Mouse (Mus musculus) small intestine, adult 2 months (tissue): Measurements from ENCODE around the gene Pkmyt1. TPM values are rescaled to one million over a fixed set of nuclear protein-coding genes. Genes with fewer than 3 reads are reported as not detected.
"Not testable (repeated sequence)": the region's sequence is repeated elsewhere in the genome, so short reads cannot be mapped to it uniquely, and the experiment has no call there.

Source experiments
- H3K27ac ChIP-seq: fragments of 200-500 bp; 2 replicates; pipeline ENCODE4 v1.5.1; 2012; ENCODE audit warnings: low read depth, low read length, control low read depth, inconsistent platforms; ENCODE audit not compliant: insufficient read depth
- H3K27me3 ChIP-seq: fragments of 200-500 bp; 2 replicates; pipeline ENCODE4 v1.6.1; 2012; ENCODE audit warnings: mild to moderate bottlenecking, moderate library complexity, low read length, inconsistent platforms; ENCODE audit not compliant: control insufficient read depth, insufficient read depth
- H3K36me3 ChIP-seq: fragments of 200-500 bp; 2 replicates; pipeline ENCODE4 v1.6.1; 2012; ENCODE audit warnings: mild to moderate bottlenecking, low read length, control low read depth, inconsistent platforms; ENCODE audit not compliant: control insufficient read depth, insufficient read depth
- H3K4me1 ChIP-seq: fragments of 200-500 bp; 2 replicates; pipeline ENCODE4 v1.6.1; 2012; ENCODE audit warnings: low read length, inconsistent platforms, mixed read lengths; ENCODE audit not compliant: control insufficient read depth, insufficient read depth, insufficient read length
- H3K4me3 ChIP-seq: fragments of 200-500 bp; 2 replicates; pipeline ENCODE4 v1.5.1; 2012; ENCODE audit warnings: low read depth, mild to moderate bottlenecking, control low read depth, inconsistent platforms, low read length, moderate library complexity
- CTCF ChIP-seq: fragments of 200-500 bp; IDR thresholded peaks from 2 replicates; pipeline ENCODE4 v1.5.1; 2012; ENCODE audit warnings: low read depth, mild to moderate bottlenecking, control low read depth, inconsistent platforms, low read length, moderate library complexity, mixed read lengths; ENCODE audit not compliant: insufficient replicate concordance, insufficient read length; ENCODE audit errors: extremely low read depth
- POLR2A ChIP-seq: fragments of 200-500 bp; IDR thresholded peaks from 2 replicates; pipeline ENCODE4 v1.6.1; 2012; ENCODE audit warnings: low read depth, mild to moderate bottlenecking, control low read depth, inconsistent platforms, low read length, moderate library complexity
- WGBS: fragments of 180-500 bp; shearing (Covaris S2); methylation state at CpG from one replicate; pipeline ENCODE4 v1.1.7; 2018; 5-methylcytosine and 5-hydroxymethylcytosine counted together
- polyA plus RNA-seq: library from polyadenylated mRNA; depleted of rRNA; stranded (reverse); fragments of >200 nt; gene quantifications from 2 replicates; pipeline ENCODE4 v1.2.3, GENCODE M21; 2012

Pkmyt1 gene
- polyA plus RNA-seq, 1 experiment = 42.3 TPM

- Histone ChIP-seq H3K36me3 (peaks cover 13% of the 10 kb centered on the region), H3K27ac (no peak overlapping the region), H3K4me3 (peak overlapping the region; percentile 23; the same call in 1 of the 2 replicates), H3K27me3 (no peaks in the 10 kb centered on the region), H3K4me1 (peaks cover 19% of the 10 kb centered on the region; the same call in 1 of the 2 replicates)
- TF ChIP-seq CTCF (no peak), POLR2A (no peak)
- 96% methylated on average over 9 of the region's 9 CpGs for WGBS
Observed at GRCm38 (mm10) chr17:23760231-23760630, 34.1 kb downstream of the Pkmyt1 start.

DNA sequence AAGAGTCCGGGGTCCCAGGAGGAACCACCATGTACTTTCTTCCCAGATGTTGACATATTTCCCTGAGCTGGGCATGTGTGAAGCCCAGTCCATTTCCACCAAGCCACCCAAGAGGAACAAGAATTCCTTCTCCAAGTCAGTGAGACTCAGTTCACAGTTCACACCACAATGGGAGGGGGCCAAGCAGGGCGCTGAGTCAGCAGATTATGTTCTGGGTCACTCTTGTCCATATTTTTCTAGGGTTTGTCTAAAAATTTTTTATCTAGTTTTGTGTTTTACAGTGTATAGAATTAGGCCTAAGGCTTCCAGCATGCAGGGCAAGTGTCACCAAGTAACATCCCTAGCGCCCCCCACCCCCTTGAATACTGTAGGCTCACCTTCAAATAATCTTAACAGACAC lies 35.0 kb downstream of the Pkmyt1 start:
- no peak for TF ChIP-seq CTCF
- TF ChIP-seq POLR2A = no peak
- H3K27ac ChIP-seq = no peak overlapping the region

DNA sequence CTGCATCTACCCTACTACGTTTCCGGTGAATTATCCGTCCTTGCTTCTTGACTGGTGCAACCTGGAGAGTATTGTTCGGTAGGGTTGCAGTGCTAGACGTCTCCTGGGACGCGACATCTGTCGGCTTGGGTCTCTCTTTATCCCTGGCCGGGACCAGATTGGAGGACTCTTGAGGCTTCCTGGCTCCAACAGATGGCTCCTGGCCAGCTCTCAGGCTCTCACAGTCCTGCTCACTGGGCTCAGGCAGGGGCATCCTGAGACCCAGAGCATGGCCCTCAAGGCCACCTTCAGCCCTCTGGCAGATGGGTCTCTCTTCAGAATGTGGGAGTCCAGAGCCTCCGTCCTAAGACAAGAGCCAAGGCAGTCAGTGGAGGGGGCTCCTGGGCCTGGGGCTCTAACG lies 36.8 kb downstream of the Pkmyt1 start:
- WGBS = 90% methylated on average over 11 of the region's 11 CpGs
- H3K4me1 ChIP-seq = peaks cover 16% of the 10 kb centered on the region; the same call in 1 of the 2 replicates
- H3K27me3 ChIP-seq = no peaks in the 10 kb centered on the region
- TF ChIP-seq POLR2A (no peak), CTCF (no peak)
- H3K4me3 ChIP-seq = no peak overlapping the region
- H3K36me3 ChIP-seq = peaks cover 5% of the 10 kb centered on the region; the same call in 1 of the 2 replicates
- no peak overlapping the region for H3K27ac ChIP-seq

More for the DNA sequence above, 35.0 kb downstream of the Pkmyt1 start:
- peaks cover 19% of the 10 kb centered on the region; the same call in 1 of the 2 replicates for H3K4me1 ChIP-seq
- no peak overlapping the region for H3K4me3 ChIP-seq
- WGBS = 98% methylated on average over 3 of the region's 3 CpGs
- no peaks in the 10 kb centered on the region for H3K27me3 ChIP-seq
- H3K36me3 ChIP-seq = peaks cover 11% of the 10 kb centered on the region; the same call in 1 of the 2 replicates

DNA sequence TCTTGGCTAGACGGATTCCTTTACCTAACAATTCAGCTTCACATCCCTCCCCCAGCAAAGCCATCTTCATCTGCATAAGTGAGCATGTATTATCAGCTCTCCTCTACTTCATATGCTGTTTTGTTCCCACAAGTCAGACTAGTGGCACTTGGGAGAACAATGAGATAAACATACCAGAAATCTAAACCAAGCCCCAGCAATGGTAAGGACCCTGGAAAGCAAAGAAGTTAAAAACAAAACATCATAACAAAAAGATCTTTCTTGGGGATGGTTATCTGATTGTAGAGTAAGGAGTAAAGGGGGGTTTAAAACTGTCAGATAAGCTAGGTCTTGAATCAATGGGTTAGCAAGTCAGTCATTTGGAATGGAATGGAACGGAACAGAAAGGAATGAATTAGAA lies 44.4 kb downstream of the Pkmyt1 start:
- H3K4me3 ChIP-seq = no peak overlapping the region
- TF ChIP-seq CTCF = no peak
- TF ChIP-seq POLR2A = no peak

GRCm38 (mm10) chr17:23770896-23771283 lies 44.8 kb downstream of the Pkmyt1 start:
- 0 out of 2 replicates have a peak overlapping the region, but pooled peaks have one; percentile 4 for H3K27ac ChIP-seq
- 1% methylated on average over 19 of the region's 19 CpGs for WGBS
- H3K4me3 ChIP-seq = peak overlapping the region; percentile 90
- H3K4me1 ChIP-seq = peaks cover 6% of the 10 kb centered on the region
- TF ChIP-seq CTCF = no peak
- TF ChIP-seq POLR2A = no peak
- H3K27me3 ChIP-seq = no peaks in the 10 kb centered on the region
- H3K36me3 ChIP-seq = no peaks in the 10 kb centered on the region

More for the DNA sequence above, 44.4 kb downstream of the Pkmyt1 start:
- H3K36me3 ChIP-seq = no peaks in the 10 kb centered on the region
- H3K27me3 ChIP-seq = no peaks in the 10 kb centered on the region
- WGBS = 55% methylated on average over 2 of the region's 2 CpGs
- peaks cover 6% of the 10 kb centered on the region for H3K4me1 ChIP-seq
- H3K27ac ChIP-seq = no peak overlapping the region

DNA sequence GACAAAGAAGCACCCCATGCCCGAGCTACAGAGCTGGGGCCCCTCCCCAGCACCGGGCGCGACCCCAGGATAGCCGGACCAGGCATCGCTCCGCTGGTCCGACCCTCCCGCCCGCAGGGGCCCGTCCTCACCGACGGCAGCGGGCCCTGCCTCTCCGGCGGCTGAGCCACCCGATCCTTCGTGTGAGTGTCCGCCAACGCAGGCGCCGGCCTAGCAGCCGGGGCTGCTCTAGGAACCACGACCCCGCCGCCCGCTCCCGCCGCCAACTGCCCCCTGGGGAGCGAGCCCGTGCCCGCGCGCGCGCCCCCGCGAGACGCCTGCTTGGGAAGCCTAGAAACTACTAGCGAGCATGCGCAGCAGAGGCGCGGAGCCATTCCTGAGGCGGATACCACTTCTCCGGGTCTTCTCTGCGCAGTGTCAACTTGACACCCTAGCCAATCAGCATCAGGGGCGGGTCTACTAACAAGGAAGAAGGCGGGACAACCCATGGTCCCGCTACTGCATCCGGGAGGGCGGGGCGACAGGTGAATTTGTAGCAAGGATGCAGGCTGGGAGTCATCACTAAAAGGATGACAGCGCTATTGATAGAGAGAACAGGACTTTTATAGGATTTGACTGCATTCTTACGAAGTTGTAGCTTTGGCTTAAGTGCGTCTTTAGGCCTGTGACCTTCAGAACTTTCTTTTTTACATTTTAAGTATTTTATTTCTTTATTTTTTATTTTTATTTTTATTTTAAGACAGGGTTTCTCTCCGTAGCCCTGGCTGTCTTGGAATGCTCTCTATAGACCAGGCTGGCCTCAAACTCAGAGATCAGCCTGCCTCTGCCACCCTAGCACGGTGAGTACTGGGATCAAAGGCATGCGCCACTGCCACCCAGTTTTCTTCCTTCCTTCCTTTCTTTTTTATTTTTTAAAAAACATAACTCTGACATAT lies 45.4 kb downstream of the Pkmyt1 start, which contains the start of gene Flywch1:
Gene Flywch1 (minus strand): TSS at position 319 of the 935 bp plus-strand sequence.
- WGBS = 3% methylated on average over 58 of the region's 58 CpGs
- Histone ChIP-seq H3K27ac (0 out of 2 replicates have a peak within 1 kb of the TSS, but pooled peaks have one; percentile 4), H3K4me1 (peaks cover 6% of the 10 kb centered on the region), H3K4me3 (peak within 1 kb of the TSS; percentile 90), H3K36me3 (no peaks in the 10 kb centered on the region), H3K27me3 (no peaks in the 10 kb centered on the region)
- no peak for TF ChIP-seq CTCF
- no peak; the same call in none of the 2 replicates for TF ChIP-seq POLR2A

DNA sequence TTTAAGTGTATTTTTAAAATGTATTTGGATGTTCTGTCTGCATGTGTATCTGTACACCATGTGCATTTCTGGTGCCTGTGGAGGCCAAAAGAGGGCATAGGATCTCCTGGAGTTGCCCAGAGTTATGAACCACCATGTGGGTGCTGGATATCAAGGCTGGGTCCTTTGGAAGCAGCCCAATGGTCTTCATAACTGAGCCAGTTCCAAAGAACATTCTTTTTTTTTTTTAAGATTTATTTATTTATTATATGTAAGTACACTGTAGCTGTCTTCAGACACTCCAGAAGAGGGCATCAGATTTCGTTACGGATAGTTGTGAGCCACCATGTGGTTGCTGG lies 46.1 kb downstream of the Pkmyt1 start:
- WGBS = 52% methylated on average over 2 of the region's 2 CpGs

More for the DNA sequence above, 46.1 kb downstream of the Pkmyt1 start:
- not testable (repeated sequence) for H3K4me3 ChIP-seq, H3K4me1 ChIP-seq, H3K36me3 ChIP-seq, H3K27ac ChIP-seq, H3K27me3 ChIP-seq
